9 mouse cellular contexts compared by ENCODE assay signal in the genomic region with DNA sequence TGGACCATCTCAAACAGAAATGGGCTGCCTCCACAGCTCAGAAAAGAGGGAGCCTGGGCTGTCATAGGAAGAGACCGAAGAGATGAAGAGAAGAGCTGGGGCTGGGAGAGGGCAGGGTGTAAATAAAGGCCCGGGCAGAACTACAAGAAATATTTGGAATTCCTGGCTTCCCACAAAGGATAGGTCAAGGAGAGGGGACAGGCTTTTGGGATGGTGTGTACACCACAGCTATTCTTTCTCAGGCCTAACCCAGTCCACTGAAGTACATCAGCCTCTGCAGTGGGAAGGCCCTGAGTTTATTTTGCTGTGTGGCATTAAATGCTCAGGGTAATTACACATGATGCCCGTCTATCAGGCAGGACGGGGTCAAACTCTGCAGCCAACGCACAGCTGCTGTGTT.
DNase-seq lines count a peak whose midpoint lies in the region; ATAC-seq and TF ChIP-seq lines count a peak whose summit lies in the region.
"Had no signal": no experiment of that assay in that cellular context is flagged by ENCODE, and none has a peak within 500 bp of the region (broad histone marks: within the 10 kb centered on the region; RNA-seq: fewer than 3 reads in every experiment).

No protein-coding gene starts in this region.

- intact Hi-C loops in left cerebral cortex, postnatal 14 days (cut with DNase I) = no loop called here

- WGBS in lung, embryonic 15.5 days = 17% methylated on average over 5 of the region's 5 CpGs
- 42% methylated on average over 5 of the region's 5 CpGs for WGBS in lung, adult 2 months
- WGBS in intestine, embryonic 16.5 days = 25% methylated on average over 5 of the region's 5 CpGs

- no peak for TF ChIP-seq CTCF in lung, adult 2 months (IDR thresholded peaks at IDR 0.05; ENCODE audit: insufficient read depth, low read length)

- H3K4me2 ChIP-seq in lung, embryonic 15.5 days = no peak overlapping the region
- H3K4me2 ChIP-seq in intestine, embryonic 16.5 days (ENCODE audit: low read depth, low read length) = no peak overlapping the region
- H3K4me2 ChIP-seq: liver, embryonic 13.5 days had no signal

- no peaks in the 10 kb centered on the region for H3K36me3 ChIP-seq in lung, embryonic 15.5 days
- H3K36me3 ChIP-seq in intestine, embryonic 16.5 days (ENCODE audit: control insufficient read depth, insufficient read depth, low read length) = no peaks in the 10 kb centered on the region
- H3K36me3 ChIP-seq: liver, embryonic 13.5 days had no signal

- no peak overlapping the region for H3K9ac ChIP-seq in lung, embryonic 15.5 days
- H3K9ac ChIP-seq in intestine, embryonic 16.5 days (ENCODE audit: low read depth, low read length) = no peak overlapping the region
- H3K9ac ChIP-seq: liver, embryonic 13.5 days had no signal

- ATAC-seq in lung, embryonic 15.5 days (ENCODE audit: borderline replicate concordance, extremely low read depth, low FRiP score, low TSS enrichment) = peak; percentile 60
- peak; percentile 48 for ATAC-seq in intestine, embryonic 16.5 days

- no peak for TF ChIP-seq POLR2A in lung, adult 2 months (IDR thresholded peaks at IDR 0.05; ENCODE audit: borderline replicate concordance, extremely low read depth, low read depth, low read length)

- no peak overlapping the region for H3K4me3 ChIP-seq in lung, embryonic 15.5 days
- no peak overlapping the region for H3K4me3 ChIP-seq in lung, adult 2 months (replicated peaks; ENCODE audit: extremely low read depth, low read depth, low read length)
- no peak overlapping the region for H3K4me3 ChIP-seq in intestine, embryonic 16.5 days (ENCODE audit: low read length)
- H3K4me3 ChIP-seq: liver, embryonic 13.5 days had no signal

- DNase-seq in lung, adult 2 months = no peak
- DNase-seq in embryo, embryonic 10 days (ENCODE audit: low spot score) = peak; percentile 50
- peak; percentile 9 for DNase-seq in lung, postnatal 25 days (ENCODE audit: low spot score)
- DNase-seq in left cerebral cortex, postnatal 14 days (ENCODE audit: low spot score in 2 of 2) = no peak
- DNase-seq in frontal cortex, postnatal 14 days (ENCODE audit: low spot score in 2 of 2) = no peak
- DNase-seq: liver, embryonic 13.5 days; thymus, adult 2 months had no signal

- peak overlapping the region; percentile 53 for H3K27ac ChIP-seq in lung, embryonic 15.5 days
- H3K27ac ChIP-seq in intestine, embryonic 16.5 days (ENCODE audit: low read length) = no peak overlapping the region
- H3K27ac ChIP-seq: liver, embryonic 13.5 days had no signal

- peaks cover 33% of the 10 kb centered on the region for H3K4me1 ChIP-seq in lung, embryonic 15.5 days
- H3K4me1 ChIP-seq in lung, adult 2 months (ENCODE audit: control insufficient read depth, insufficient read depth, low read length) = peaks cover 6% of the 10 kb centered on the region; the same call in 1 of the 2 replicates
- peaks cover 5% of the 10 kb centered on the region; the same call in 1 of the 2 replicates for H3K4me1 ChIP-seq in intestine, embryonic 16.5 days (ENCODE audit: control insufficient read depth, insufficient read depth, low read length)
- H3K4me1 ChIP-seq: liver, embryonic 13.5 days had no signal

- H3K9me3 ChIP-seq in lung, embryonic 15.5 days = no peaks in the 10 kb centered on the region
- no peaks in the 10 kb centered on the region for H3K9me3 ChIP-seq in intestine, embryonic 16.5 days (ENCODE audit: control insufficient read depth, low read length)
- H3K9me3 ChIP-seq: liver, embryonic 13.5 days had no signal

- no peaks in the 10 kb centered on the region for H3K27me3 ChIP-seq in lung, embryonic 15.5 days
- no peaks in the 10 kb centered on the region for H3K27me3 ChIP-seq in intestine, embryonic 16.5 days (replicated peaks; ENCODE audit: control insufficient read depth, insufficient read depth, low read length)
- H3K27me3 ChIP-seq: liver, embryonic 13.5 days had no signal

Comparison
In these comparisons a context has a peak if more than half of its experiments do, and no peak if none do; other contexts are left out.
1. DNase-seq: peak in embryo, embryonic 10 days (single experiment) and lung, postnatal 25 days (single experiment); none in lung, adult 2 months (single experiment), left cerebral cortex, postnatal 14 days (0 of 2) and frontal cortex, postnatal 14 days (0 of 2).